Mouse (Mus musculus) mature B cell (primary cell): Measurements from ENCODE around the gene Sstr5.

Source experiments
- in situ Hi-C: fragments of 300-500 bp; cut with MboI; formaldehyde crosslinking; loops from 2 replicates; pipeline ENCODE4 v1.14.3; 2019

The Sstr5 gene

GRCm38 (mm10) chr17:25474330-25475077 is 22.6 kb downstream of the Sstr5 start:
- in situ Hi-C loops, result no loop called here

GRCm38 (mm10) chr17:25472044-25472443 is 25.0 kb downstream of the Sstr5 start:
- in situ Hi-C loops, result no loop called here

GRCm38 (mm10) chr17:25471418-25471817 is 25.7 kb downstream of the Sstr5 start:
- in situ Hi-C loops, result no loop called here

- in situ Hi-C loops, result no loop called here
These were observed 27.3 kb downstream of the Sstr5 start for GRCm38 (mm10) chr17:25469798-25470197.

GRCm38 (mm10) chr17:25468301-25468700 is 28.8 kb downstream of the Sstr5 start:
- in situ Hi-C loops, result no loop called here

- in situ Hi-C loops, result no loop called here
These were observed 29.3 kb downstream of the Sstr5 start for GRCm38 (mm10) chr17:25467781-25468180.

GRCm38 (mm10) chr17:25466257-25466656 is 30.8 kb downstream of the Sstr5 start:
- in situ Hi-C loops, result no loop called here

- in situ Hi-C loops, result no loop called here
These were observed 33.0 kb downstream of the Sstr5 start for GRCm38 (mm10) chr17:25464091-25464490.

GRCm38 (mm10) chr17:25463326-25463945 is 33.7 kb downstream of the Sstr5 start:
- in situ Hi-C loops, result no loop called here

GRCm38 (mm10) chr17:25462236-25462875 is 34.7 kb downstream of the Sstr5 start:
- in situ Hi-C loops, result no loop called here

GRCm38 (mm10) chr17:25456540-25456939 is 40.5 kb downstream of the Sstr5 start:
- in situ Hi-C loops, result no loop called here

GRCm38 (mm10) chr17:25454272-25454671 is 42.8 kb downstream of the Sstr5 start, which contains the start of gene Tekt4:
Gene Tekt4, plus strand, starts transcription at chr17:25454615.
- in situ Hi-C loops, result no loop called here

GRCm38 (mm10) chr17:25452246-25452965 is 44.7 kb downstream of the Sstr5 start:
- in situ Hi-C loops, result no loop called here

GRCm38 (mm10) chr17:25450329-25450728 is 46.8 kb downstream of the Sstr5 start:
- in situ Hi-C loops, result no loop called here

GRCm38 (mm10) chr17:25447865-25448264 is 49.2 kb downstream of the Sstr5 start:
- in situ Hi-C loops, result no loop called here

GRCm38 (mm10) chr17:25445841-25446240 is 51.2 kb downstream of the Sstr5 start:
- in situ Hi-C loops, result no loop called here

GRCm38 (mm10) chr17:25445074-25445473 is 52.0 kb downstream of the Sstr5 start:
- in situ Hi-C loops, result no loop called here

- in situ Hi-C loops, result no loop called here
These were observed 54.2 kb downstream of the Sstr5 start for GRCm38 (mm10) chr17:25442889-25443288.

GRCm38 (mm10) chr17:25441417-25441816 is 55.7 kb downstream of the Sstr5 start:
- in situ Hi-C loops, result no loop called here
